Mouse (Mus musculus) MEL (cell line): ENCODE results near the gene Herc1. TPM values are rescaled to one million over a fixed set of nuclear protein-coding genes. Genes with fewer than 3 reads are reported as not detected.

Experiments used
- DNase-seq: peaks from one replicate; pipeline ENCODE4 v3.0.0; 2011; ENCODE audit warnings: low read depth, low spot score
- H3K27ac ChIP-seq: 2 replicates; pipeline ENCODE4 v1.5.1; 2012; ENCODE audit warnings: low read depth, mild to moderate bottlenecking, control low read depth, low read length, moderate library complexity; ENCODE audit not compliant: control insufficient read depth
- H3K27me3 ChIP-seq, 2 experiments: fragments of 150-350 bp in 1 of 2; sonication (generic) in 1 of 2; 2 replicates each; pipeline ENCODE4 v1.6.1; 2012; ENCODE audit warnings: low read length in 2 of 2, mild to moderate bottlenecking in 2 of 2, improper control_type of control experiment in 1 of 2, moderate library complexity in 1 of 2; ENCODE audit not compliant: insufficient read depth in 2 of 2, control insufficient read depth in 1 of 2
- H3K36me3 ChIP-seq, 2 experiments: 2 replicates each; pipeline ENCODE4 v1.6.1; 2012 to 2014; ENCODE audit warnings: low read length in 2 of 2, improper control_type of control experiment in 1 of 2, inconsistent platforms in 1 of 2, mild to moderate bottlenecking in 1 of 2; ENCODE audit not compliant: insufficient read depth in 2 of 2, control insufficient read depth in 1 of 2
- H3K4me1 ChIP-seq, 2 experiments: fragments of 150-350 bp in 1 of 2; sonication (generic) in 1 of 2; 2 replicates each; pipeline ENCODE4 v1.6.1; 2012; ENCODE audit warnings: low read length in 2 of 2, improper control_type of control experiment in 1 of 2, mild to moderate bottlenecking in 1 of 2; ENCODE audit not compliant: insufficient read depth in 2 of 2, control insufficient read depth in 1 of 2
- H3K4me3 ChIP-seq, 2 experiments: fragments of 150-350 bp in 1 of 2; sonication (generic) in 1 of 2; 2 replicates each; pipeline ENCODE4 v1.5.1; 2012; ENCODE audit warnings: low read depth in 2 of 2, low read length in 2 of 2, mild to moderate bottlenecking in 2 of 2, moderate library complexity in 2 of 2, control low read depth in 1 of 2, improper control_type of control experiment in 1 of 2; ENCODE audit not compliant: control insufficient read depth in 1 of 2, insufficient read depth in 1 of 2
- H3K79me2 ChIP-seq: 2 replicates; pipeline ENCODE4 v1.6.1; 2012; ENCODE audit warnings: mild to moderate bottlenecking, low read length, moderate library complexity; ENCODE audit not compliant: control insufficient read depth, poor library complexity, insufficient read depth
- H3K9ac ChIP-seq: 2 replicates; pipeline ENCODE4 v1.6.1; 2012; ENCODE audit warnings: low read depth, mild to moderate bottlenecking, control low read depth, low read length, moderate library complexity; ENCODE audit not compliant: control insufficient read depth, poor library complexity, severe bottlenecking
- H3K9me3 ChIP-seq: fragments of 150-350 bp; sonication (generic); replicated peaks from 2 replicates; pipeline ENCODE4 v1.6.1; 2012; ENCODE audit warnings: mild to moderate bottlenecking, low read length, improper control_type of control experiment, moderate library complexity; ENCODE audit not compliant: insufficient read depth
- SMC3 ChIP-seq: IDR thresholded peaks from 2 replicates; pipeline ENCODE4 v1.6.1; 2011; ENCODE audit warnings: low read depth, low read length, improper control_type of control experiment
- USF1 ChIP-seq: IDR thresholded peaks from 2 replicates; pipeline ENCODE4 v1.6.1; 2014; ENCODE audit warnings: low read depth, mild to moderate bottlenecking, inconsistent platforms, low read length, improper control_type of control experiment, moderate library complexity
- ZC3H11A ChIP-seq: IDR thresholded peaks from 2 replicates; pipeline ENCODE4 v1.6.1; 2012; ENCODE audit warnings: low read depth, mild to moderate bottlenecking, inconsistent platforms, low read length, improper control_type of control experiment
- polyA plus RNA-seq, 2 experiments: library from polyadenylated mRNA; stranded (reverse) in 1 of 2; unstranded in 1 of 2; fragments of >175 nt in 1 of 2; fragments of >200 nt in 1 of 2; gene quantifications; 2 replicates each; pipeline versions ENCODE4 v1.2.1 to v1.2.4; 2012; ENCODE audit warnings: low replicate concordance in 2 of 2, low read depth in 1 of 2; ENCODE audit not compliant: insufficient read length in 2 of 2, insufficient read depth in 1 of 2, missing spikeins in 1 of 2
- total RNA-seq: library from RNA; depleted of rRNA; stranded (reverse); fragments of 300-350 nt; gene quantifications from 2 replicates; pipeline ENCODE4 v1.2.3, GENCODE M21; 2012; rRNA removed

The Herc1 gene
- total and polyA plus RNA-seq, 3 experiments = 22.7 to 28.8 (median 23.2) TPM

DNA sequence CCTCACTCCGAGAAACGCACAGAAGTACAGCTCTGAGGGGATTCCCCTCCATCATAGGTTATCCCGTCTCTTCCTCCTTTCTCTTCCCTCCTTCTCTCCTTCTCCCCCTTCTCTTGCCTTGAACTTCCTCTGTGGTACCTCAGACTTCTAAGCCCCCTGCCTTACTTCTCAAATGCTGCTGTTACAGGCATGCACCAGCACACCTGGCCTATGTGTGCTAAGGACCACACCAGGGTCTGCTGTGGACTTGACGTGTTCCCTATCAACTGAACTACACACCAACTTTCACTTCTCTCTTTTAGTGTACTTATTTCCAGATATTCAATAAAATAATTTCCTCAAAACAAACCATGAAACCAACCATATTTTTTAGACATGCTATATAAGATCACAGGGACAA lies 192.5 kb downstream of the Herc1 start:
- H3K36me3 ChIP-seq = peaks cover 2 to 7% of the 10 kb centered on the region in 2 experiments
- no peaks in the 10 kb centered on the region for H3K27me3 ChIP-seq
- no peak overlapping the region for H3K27ac ChIP-seq
- H3K9ac ChIP-seq = no peak overlapping the region
- no peaks in the 10 kb centered on the region for H3K4me1 ChIP-seq
- no peaks in the 10 kb centered on the region for H3K79me2 ChIP-seq
- TF ChIP-seq ZC3H11A (no peak), SMC3 (no peak), USF1 (no peak)
- no peak overlapping the region for H3K4me3 ChIP-seq
- H3K9me3 ChIP-seq = no peaks in the 10 kb centered on the region
- DNase-seq = no peak

Other genes with a start within 250 kb of the Herc1 start
- 83.9 and 88.2 TPM in 2 replicates for gene Snx1, start 223.9 kb upstream of the Herc1 start, total RNA-seq
- gene Snx1, start 223.9 kb upstream of the Herc1 start, polyA plus RNA-seq = 100 to 1,000 TPM; 113 to 189 TPM
- gene Ciao2a, start 223.8 kb upstream of the Herc1 start, total RNA-seq = 103 and 121 TPM in 2 replicates
- gene Ciao2a, start 223.8 kb upstream of the Herc1 start, polyA plus RNA-seq = 10 to 100 TPM in 1 of 2 experiments, not detected in 1; 88.1 TPM
- 5.8 and 6.7 TPM in 2 replicates for gene Dapk2, start 192.2 kb upstream of the Herc1 start, total RNA-seq
- 1 to 10 TPM in 1 of 2 experiments, not detected in 1; 8.3 TPM for gene Dapk2, start 192.2 kb upstream of the Herc1 start, polyA plus RNA-seq
- 0.29 and 0.35 TPM in 2 replicates for gene Fbxl22, start 164.1 kb downstream of the Herc1 start, total RNA-seq
- gene Fbxl22, start 164.1 kb downstream of the Herc1 start, polyA plus RNA-seq = under 1 TPM in 1 of 2 experiments, not detected in 1; 0.47 TPM
- gene Usp3, start 242.7 kb downstream of the Herc1 start, total RNA-seq = 9.8 and 11.7 TPM in 2 replicates
- 100 to 1,000 TPM in 1 of 2 experiments, 10 to 100 TPM in 1; 22.0 to 534 TPM for gene Usp3, start 242.7 kb downstream of the Herc1 start, polyA plus RNA-seq